Mouse (Mus musculus): ENCODE measurements around the gene Ccdc90b. TPM values are rescaled to one million over a fixed set of nuclear protein-coding genes. Genes with fewer than 3 reads are reported as not detected.

Ccdc90b gene
- total RNA-seq (2023), result 1 to 10 TPM; 5.4 to 8.2 TPM

DNA sequence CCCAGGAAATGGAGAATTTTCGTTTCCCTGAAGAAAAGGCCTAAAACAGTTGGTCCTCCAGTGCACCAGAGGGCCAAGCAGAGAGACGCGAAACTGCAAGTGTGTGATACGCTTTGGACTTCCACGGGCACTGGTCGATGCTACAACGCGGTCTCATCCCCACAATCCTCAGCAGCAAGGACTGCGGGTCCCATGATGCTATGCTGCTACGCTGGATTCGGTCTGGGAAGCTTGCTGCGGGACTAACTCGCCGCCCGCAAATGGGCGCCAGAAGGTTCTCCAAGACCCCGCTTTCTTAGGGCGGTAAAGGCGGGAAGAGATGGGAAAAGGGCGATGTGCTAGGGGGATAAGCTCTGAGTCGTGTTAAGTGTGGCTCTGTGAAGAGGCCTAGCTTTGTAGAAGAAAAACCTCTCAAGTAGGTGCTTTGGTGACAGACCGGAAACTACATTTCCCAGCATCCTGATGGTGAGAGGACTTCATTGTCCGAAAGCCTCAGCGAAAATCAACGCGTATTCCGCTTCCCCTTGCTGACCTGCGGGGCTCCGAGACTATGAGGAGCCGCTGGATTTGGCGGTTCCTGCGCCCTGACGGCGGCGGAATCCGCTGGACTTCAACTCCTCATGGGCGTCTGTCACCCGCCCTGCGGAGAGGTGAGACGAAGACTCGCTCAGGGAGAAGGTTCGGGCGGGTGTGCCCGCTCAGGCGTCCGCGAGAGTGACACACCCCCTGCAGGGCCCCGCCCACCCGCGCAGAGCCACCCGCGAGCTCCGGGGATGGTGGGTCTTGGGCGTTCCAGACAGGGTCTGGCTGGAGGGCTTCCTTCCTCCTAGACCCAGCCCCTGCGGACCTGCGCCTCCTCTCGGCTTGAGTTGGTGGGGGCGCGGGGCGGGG is at the start of gene Ccdc90b:
Gene Ccdc90b, plus strand, starts transcription at position 164 of the 891 bp plus-strand sequence.

Other genes starting within 250 kb of the Ccdc90b start
- gene Ankrd42, start 76.0 kb downstream of the Ccdc90b start, total RNA-seq (2023), result under 1 TPM; 0.39 to 0.49 TPM
- gene Pcf11, start 108.8 kb downstream of the Ccdc90b start, total RNA-seq (2023), result 100 to 1,000 TPM; 314 to 322 TPM
- 10 to 100 TPM; 75.3 to 85.0 TPM for gene Rab30, start 180.5 kb downstream of the Ccdc90b start, total RNA-seq (2023)

All from B cell, adult 67 days (primary cell).